Mouse (Mus musculus): ENCODE measurements around the gene Dydc1.

DNA sequence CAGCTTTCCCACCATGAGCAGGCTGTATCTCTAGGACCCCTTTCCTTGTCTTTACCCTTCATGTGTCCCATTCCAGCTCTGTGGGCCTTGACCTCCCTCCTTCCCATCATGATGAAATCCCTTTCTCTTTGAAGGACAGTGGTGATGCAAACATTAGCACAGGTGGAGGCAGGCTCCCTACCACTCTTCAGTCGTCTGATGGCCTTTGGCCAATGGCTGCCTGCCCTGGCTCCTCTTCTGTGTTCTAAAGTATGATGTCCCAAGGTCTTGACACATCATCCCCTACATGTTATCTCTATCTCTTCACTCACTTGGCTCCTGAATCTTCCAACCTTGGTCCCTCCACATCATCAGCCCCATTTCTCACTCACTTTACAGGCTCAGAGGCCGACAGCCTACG is 43.6 kb downstream of the Dydc1 start:
- TF ChIP-seq POLR2A (IDR thresholded peaks at IDR 0.05; ENCODE audit: extremely low read depth, insufficient read depth, low read length): no peak
- TF ChIP-seq CTCF (IDR thresholded peaks at IDR 0.05; ENCODE audit: extremely low read depth, insufficient read depth, low read length): no peak
